Mouse (Mus musculus) kidney, adult 2 months (tissue): ENCODE data around the gene Ube2k.

Experiments used
- CTCF ChIP-seq: fragments of 200-500 bp; conservative IDR thresholded peaks from 2 replicates; pipeline ENCODE4 v1.5.1; 2011; ENCODE audit warnings: low read depth, mild to moderate bottlenecking, control low read depth, low read length, moderate library complexity, mixed read lengths; ENCODE audit not compliant: insufficient read depth, insufficient read length
- POLR2A ChIP-seq: fragments of 200-500 bp; IDR thresholded peaks from one replicate; pipeline ENCODE4 v1.6.1; 2011; ENCODE audit warnings: low read depth, low read length, control low read depth

DNA sequence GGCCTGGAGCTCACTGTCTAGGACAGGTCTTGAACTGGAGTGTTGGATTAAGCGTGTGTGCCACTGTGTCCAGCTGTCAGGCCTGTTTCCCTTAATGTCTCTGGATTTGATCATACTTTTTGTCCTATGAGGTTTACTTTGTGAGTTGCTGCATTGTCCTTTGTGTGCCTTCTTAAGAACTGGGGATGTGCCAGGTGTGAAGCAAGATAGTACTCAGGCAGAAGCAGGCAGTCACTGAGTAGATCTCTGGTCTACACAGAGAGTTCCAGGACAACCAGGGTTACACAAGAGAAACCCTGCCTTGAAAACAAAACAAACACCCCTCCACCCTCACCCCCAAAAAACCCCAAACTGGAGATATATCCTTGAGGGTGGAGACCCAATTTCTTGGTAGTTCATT, 12.6 kb downstream of the Ube2k start:
- TF ChIP-seq CTCF (no peak), POLR2A (no peak)
